Mouse (Mus musculus) CH12.LX (cell line): ENCODE results near the gene Psmd12. TPM values are rescaled to one million over a fixed set of nuclear protein-coding genes. Genes with fewer than 3 reads are reported as not detected.
A peak's percentile ranks its signal among the peaks of the same experiment; 100 is the strongest.

ENCODE experiments used
- DNase-seq: peaks from one replicate; pipeline ENCODE4 v3.0.0-alpha.2; 2013; ENCODE audit errors: extremely low read depth
- H3K27ac ChIP-seq: 2 replicates; pipeline ENCODE4 v1.5.1; 2012; ENCODE audit warnings: low read depth, mild to moderate bottlenecking, control low read depth, moderate library complexity; ENCODE audit not compliant: insufficient read depth
- H3K27me3 ChIP-seq: replicated peaks from 2 replicates; pipeline ENCODE3; 2012; ENCODE audit warnings: inconsistent platforms
- H3K36me3 ChIP-seq, 2 experiments: replicated peaks in 1 of 2; 2 replicates each; pipeline versions ENCODE3 to v1.6.1; 2012; ENCODE audit warnings: inconsistent platforms in 1 of 2, low read length in 1 of 2, mild to moderate bottlenecking in 1 of 2, mixed read lengths in 1 of 2, moderate library complexity in 1 of 2; ENCODE audit not compliant: control insufficient read depth in 1 of 2, insufficient read depth in 1 of 2
- H3K4me1 ChIP-seq, 2 experiments: 2 replicates each; pipeline ENCODE4 v1.6.1; 2012; ENCODE audit warnings: inconsistent platforms in 1 of 2, moderate library complexity in 1 of 2; ENCODE audit not compliant: insufficient read depth in 2 of 2, control insufficient read depth in 1 of 2
- H3K4me2 ChIP-seq: 2 replicates; pipeline ENCODE4 v1.6.1; 2012; ENCODE audit warnings: low read depth, mild to moderate bottlenecking, control low read depth; ENCODE audit not compliant: poor library complexity, insufficient read depth, severe bottlenecking
- H3K4me3 ChIP-seq, 3 experiments: fragments of 150-350 bp in 1 of 3; sonication (generic) in 1 of 3; replicated peaks in 1 of 3; 2 replicates each; pipeline versions ENCODE3 to v1.5.1; 2011 to 2012; ENCODE audit warnings: low read depth in 2 of 3, low read length in 2 of 3, mild to moderate bottlenecking in 2 of 3, moderate library complexity in 2 of 3, control low read depth in 1 of 3, improper control_type of control experiment in 1 of 3, inconsistent platforms in 1 of 3, mixed read lengths in 1 of 3; ENCODE audit not compliant: poor library complexity in 1 of 3
- H3K79me2 ChIP-seq: replicated peaks from 2 replicates; pipeline ENCODE4 v1.6.1; 2012; ENCODE audit warnings: mild to moderate bottlenecking, moderate library complexity; ENCODE audit not compliant: control insufficient read depth, poor library complexity, insufficient read depth, severe bottlenecking; ENCODE audit errors: extremely low read depth
- H3K9ac ChIP-seq: 2 replicates; pipeline ENCODE4 v1.6.1; 2012; ENCODE audit warnings: low read depth, mild to moderate bottlenecking, control low read depth, moderate library complexity; ENCODE audit not compliant: insufficient read depth
- H3K9me3 ChIP-seq: replicated peaks from 2 replicates; pipeline ENCODE3; 2012; ENCODE audit warnings: low read length, inconsistent platforms, mixed read lengths
- BHLHE40 ChIP-seq: IDR thresholded peaks from 2 replicates; pipeline ENCODE4 v1.6.1; 2011; ENCODE audit warnings: mild to moderate bottlenecking, low read depth, low read length, improper control_type of control experiment
- CHD1 ChIP-seq: IDR thresholded peaks from 2 replicates; pipeline ENCODE4 v1.6.1; 2012; ENCODE audit warnings: low read depth, low read length, improper control_type of control experiment, inconsistent platforms
- CHD2 ChIP-seq: IDR thresholded peaks from 2 replicates; pipeline ENCODE4 v1.6.1; 2011; ENCODE audit warnings: low read length, improper control_type of control experiment
- CTCF ChIP-seq, 2 experiments: IDR thresholded peaks in 1 of 2; conservative IDR thresholded peaks in 1 of 2; 2 replicates each; pipeline ENCODE4 v1.5.1; 2011 to 2012; ENCODE audit warnings: low read depth in 2 of 2, low read length in 2 of 2, improper control_type of control experiment in 1 of 2, inconsistent platforms in 1 of 2, mild to moderate bottlenecking in 1 of 2, moderate library complexity in 1 of 2
- E2F4 ChIP-seq: IDR thresholded peaks from 2 replicates; pipeline ENCODE4 v1.6.1; 2011; ENCODE audit warnings: low read depth, low read length, improper control_type of control experiment; ENCODE audit not compliant: insufficient replicate concordance
- ELF1 ChIP-seq: IDR thresholded peaks from 2 replicates; pipeline ENCODE4 v1.6.1; 2014; ENCODE audit warnings: low read depth, mild to moderate bottlenecking, inconsistent platforms, low read length, improper control_type of control experiment
- EP300 ChIP-seq: IDR thresholded peaks from 2 replicates; pipeline ENCODE4 v1.6.1; 2011; ENCODE audit warnings: low read length, improper control_type of control experiment
- ETS1 ChIP-seq: conservative IDR thresholded peaks from 2 replicates; pipeline ENCODE4 v1.6.1; 2012; ENCODE audit warnings: low read depth, mild to moderate bottlenecking, inconsistent platforms, low read length, improper control_type of control experiment, moderate library complexity
- GABPA ChIP-seq: IDR thresholded peaks from 2 replicates; pipeline ENCODE4 v1.6.1; 2012; ENCODE audit warnings: low read depth, low read length, improper control_type of control experiment, inconsistent platforms; ENCODE audit not compliant: insufficient replicate concordance
- HCFC1 ChIP-seq: IDR thresholded peaks from 2 replicates; pipeline ENCODE4 v1.6.1; 2012; ENCODE audit warnings: low read depth, mild to moderate bottlenecking, inconsistent platforms, low read length, improper control_type of control experiment
- IRF4 ChIP-seq: IDR thresholded peaks from 2 replicates; pipeline ENCODE4 v1.6.1; 2014; ENCODE audit warnings: low read depth, mild to moderate bottlenecking, inconsistent platforms, low read length, improper control_type of control experiment
- JUN ChIP-seq: IDR thresholded peaks from 2 replicates; pipeline ENCODE4 v1.6.1; 2011; ENCODE audit warnings: low read depth, mild to moderate bottlenecking, low read length, improper control_type of control experiment, moderate library complexity; ENCODE audit not compliant: insufficient read depth
- JUND ChIP-seq: conservative IDR thresholded peaks from 2 replicates; pipeline ENCODE4 v1.6.1; 2011; ENCODE audit warnings: low read depth, low read length, improper control_type of control experiment
- KAT2A ChIP-seq: IDR thresholded peaks from 2 replicates; pipeline ENCODE4 v1.6.1; 2012; ENCODE audit warnings: low read length, improper control_type of control experiment, inconsistent platforms; ENCODE audit not compliant: insufficient replicate concordance
- MAFK ChIP-seq: IDR thresholded peaks from 2 replicates; pipeline ENCODE4 v1.6.1; 2011; ENCODE audit warnings: low read length, improper control_type of control experiment; ENCODE audit not compliant: insufficient replicate concordance
- MAX ChIP-seq: IDR thresholded peaks from 2 replicates; pipeline ENCODE4 v1.6.1; 2011; ENCODE audit warnings: low read length, improper control_type of control experiment
- MAZ ChIP-seq: IDR thresholded peaks from 2 replicates; pipeline ENCODE4 v1.6.1; 2012; ENCODE audit warnings: low read depth, mild to moderate bottlenecking, inconsistent platforms, low read length, improper control_type of control experiment, moderate library complexity
- MEF2A ChIP-seq: IDR thresholded peaks from 2 replicates; pipeline ENCODE4 v1.6.1; 2014; ENCODE audit warnings: low read depth, mild to moderate bottlenecking, inconsistent platforms, low read length, improper control_type of control experiment, borderline replicate concordance
- MXI1 ChIP-seq: IDR thresholded peaks from 2 replicates; pipeline ENCODE4 v1.6.1; 2011; ENCODE audit warnings: mild to moderate bottlenecking, low read depth, low read length, improper control_type of control experiment
- MYC ChIP-seq: IDR thresholded peaks from 2 replicates; pipeline ENCODE4 v1.6.1; 2011; ENCODE audit warnings: low read depth, mild to moderate bottlenecking, improper control_type of control experiment, low read length
- NELFE ChIP-seq: IDR thresholded peaks from 2 replicates; pipeline ENCODE4 v1.6.1; 2011; ENCODE audit warnings: low read depth, low read length, improper control_type of control experiment
- NRF1 ChIP-seq: IDR thresholded peaks from 2 replicates; pipeline ENCODE4 v1.6.1; 2014; ENCODE audit warnings: low read depth, mild to moderate bottlenecking, inconsistent platforms, low read length, improper control_type of control experiment, moderate library complexity
- PAX5 ChIP-seq: IDR thresholded peaks from 2 replicates; pipeline ENCODE4 v1.6.1; 2012; ENCODE audit warnings: low read length, inconsistent platforms, mixed read lengths
- POLR2A ChIP-seq: IDR thresholded peaks from 2 replicates; pipeline ENCODE4 v1.6.1; 2011; ENCODE audit warnings: low read depth, mild to moderate bottlenecking, improper control_type of control experiment, low read length
- POLR2AphosphoS2 ChIP-seq: IDR thresholded peaks from 2 replicates; pipeline ENCODE4 v1.6.1; 2011; ENCODE audit warnings: low read depth, low read length, improper control_type of control experiment
- RAD21 ChIP-seq: IDR thresholded peaks from 2 replicates; pipeline ENCODE4 v1.6.1; 2011; ENCODE audit warnings: low read depth, mild to moderate bottlenecking, low read length, improper control_type of control experiment, moderate library complexity
- RCOR1 ChIP-seq: conservative IDR thresholded peaks from 2 replicates; pipeline ENCODE4 v1.6.1; 2012; ENCODE audit warnings: low read depth, mild to moderate bottlenecking, inconsistent platforms, low read length, improper control_type of control experiment
- SIN3A ChIP-seq: IDR thresholded peaks from 2 replicates; pipeline ENCODE4 v1.6.1; 2012; ENCODE audit warnings: low read length, improper control_type of control experiment, inconsistent platforms
- SMC3 ChIP-seq: IDR thresholded peaks from 2 replicates; pipeline ENCODE4 v1.6.1; 2011; ENCODE audit warnings: low read depth, low read length, improper control_type of control experiment
- TBP ChIP-seq: conservative IDR thresholded peaks from 2 replicates; pipeline ENCODE4 v1.6.1; 2011; ENCODE audit warnings: low read depth, low read length, improper control_type of control experiment
- TCF12 ChIP-seq: IDR thresholded peaks from 2 replicates; pipeline ENCODE4 v1.6.1; 2014; ENCODE audit warnings: low read depth, mild to moderate bottlenecking, inconsistent platforms, low read length, improper control_type of control experiment
- UBTF ChIP-seq: IDR thresholded peaks from 2 replicates; pipeline ENCODE4 v1.6.1; 2012; ENCODE audit warnings: low read depth, mild to moderate bottlenecking, inconsistent platforms, low read length, improper control_type of control experiment, moderate library complexity
- USF1 ChIP-seq: IDR thresholded peaks from 2 replicates; pipeline ENCODE4 v1.6.1; 2014; ENCODE audit warnings: low read depth, mild to moderate bottlenecking, inconsistent platforms, low read length, improper control_type of control experiment
- USF2 ChIP-seq: conservative IDR thresholded peaks from 2 replicates; pipeline ENCODE4 v1.6.1; 2011; ENCODE audit warnings: low read depth, low read length, improper control_type of control experiment
- ZC3H11A ChIP-seq: IDR thresholded peaks from 2 replicates; pipeline ENCODE4 v1.6.1; 2012; ENCODE audit warnings: low read depth, mild to moderate bottlenecking, inconsistent platforms, low read length, improper control_type of control experiment
- ZKSCAN1 ChIP-seq: IDR thresholded peaks from 2 replicates; pipeline ENCODE4 v1.6.1; 2012; ENCODE audit warnings: low read depth, inconsistent platforms, low read length, improper control_type of control experiment, borderline replicate concordance
- ZMIZ1 ChIP-seq: IDR thresholded peaks from 2 replicates; pipeline ENCODE4 v1.6.1; 2012; ENCODE audit warnings: low read depth, mild to moderate bottlenecking, inconsistent platforms, low read length, improper control_type of control experiment
- ZNF384 ChIP-seq: IDR thresholded peaks from 2 replicates; pipeline ENCODE4 v1.6.1; 2012; ENCODE audit warnings: low read depth, low read length, improper control_type of control experiment, inconsistent platforms
- dilution Hi-C: fragments of 300-500 bp; cut with MboI; formaldehyde crosslinking; loops from 2 replicates; pipeline ENCODE4 v1.14.3; 2020; ENCODE audit warnings: low sequenced_read_pairs; ENCODE audit not compliant: extremely low pct_unique_long_range_greater_than_20kb, extremely low pct_ligation_motif_present
- in situ Hi-C: fragments of 300-500 bp; cut with MboI; formaldehyde crosslinking; loops from 3 replicates; pipeline ENCODE4 v1.14.3; 2019; ENCODE audit warnings: low sequenced_read_pairs, low pct_ligation_motif_present, low pct_unique_long_range_greater_than_20kb, mixed read lengths
- polyA plus RNA-seq: library from polyadenylated mRNA; unstranded; fragments of >175 nt; gene quantifications from 2 replicates; pipeline ENCODE4 v1.2.1, GENCODE M21; 2012; ENCODE audit warnings: low read depth; ENCODE audit not compliant: insufficient read length
- total RNA-seq, 2 experiments: library from RNA; depleted of rRNA; stranded (reverse); fragments of 300-350 nt in 1 of 2; fragments of >200 nt in 1 of 2; gene quantifications; 2 replicates each; pipeline ENCODE4 v1.2.3; 2012 to 2014

Gene Psmd12
- total RNA-seq (2012; rRNA removed) (108 and 144 TPM in 2 replicates), total RNA-seq (2014; rRNA removed) (151 and 172 TPM in 2 replicates), polyA plus RNA-seq (257 and 288 TPM in 2 replicates)

GRCm38 (mm10) chr11:107479053-107479861, at the start of gene Psmd12:
Psmd12 (plus strand) TSS chr11:107479484.
- H3K9ac ChIP-seq, result peak within 1 kb of the TSS; percentile 75
- dilution Hi-C loops, result no loop called here
- peaks cover 3 to 32% of the 10 kb centered on the region in 2 experiments; a peak in 3 of 4 replicates for H3K4me1 ChIP-seq
- in situ Hi-C loops, result no loop called here
- no peaks in the 10 kb centered on the region for H3K9me3 ChIP-seq
- peaks cover 49% of the 10 kb centered on the region for H3K79me2 ChIP-seq
- H3K27ac ChIP-seq, result peak within 1 kb of the TSS; percentile 54
- H3K36me3 ChIP-seq, result peaks cover 5 to 24% of the 10 kb centered on the region in 2 experiments
- peak within 1 kb of the TSS; percentile 93 for H3K4me2 ChIP-seq
- peak; percentile 98 for DNase-seq
- H3K4me3 ChIP-seq, result peak within 1 kb of the TSS; percentile 82 to 96 (median 84)
- TF ChIP-seq MAZ, result peak; percentile 80; the same call in 1 of the 2 replicates
- TF ChIP-seq ZMIZ1, result peak; percentile 97
- TF ChIP-seq TBP, result peak; percentile 68; the same call in 1 of the 2 replicates
- TF ChIP-seq BHLHE40, result no peak; the same call in 1 of the 2 replicates
- TF ChIP-seq ZC3H11A, result no peak
- no peak for TF ChIP-seq USF2
- peak in 1 of 2 experiments; percentile 17; a peak in 1 of 4 replicates for TF ChIP-seq CTCF (conservative IDR thresholded peaks at IDR 0.05 in 1 of 2, IDR thresholded peaks at IDR 0.05 in 1 of 2; ENCODE audit: low read depth in 2 of 2, low read length in 2 of 2)
- no peak for TF ChIP-seq MYC
- no peak for TF ChIP-seq JUND
- peak; percentile 97 for TF ChIP-seq POLR2A
- TF ChIP-seq NELFE, result peak; percentile 93
- TF ChIP-seq ETS1, result no peak
- TF ChIP-seq ZNF384, result peak; percentile 68; the same call in 1 of the 2 replicates
- TF ChIP-seq PAX5, result no peak
- TF ChIP-seq POLR2AphosphoS2, result peak; percentile 89; the same call in 1 of the 2 replicates
- TF ChIP-seq SMC3, result no peak
- peak; percentile 100 for TF ChIP-seq MAX
- TF ChIP-seq GABPA, result no peak; the same call in 1 of the 2 replicates
- no peak for TF ChIP-seq CHD2
- TF ChIP-seq RAD21, result no peak
- TF ChIP-seq KAT2A, result peak; percentile 89; the same call in 1 of the 2 replicates
- TF ChIP-seq E2F4, result no peak
- no peak; the same call in 1 of the 2 replicates for TF ChIP-seq RCOR1
- TF ChIP-seq CHD1, result no peak
- no peak for TF ChIP-seq ZKSCAN1
- peak; percentile 95 for TF ChIP-seq TCF12
- TF ChIP-seq MXI1, result peak; percentile 90
- peak; percentile 64 for TF ChIP-seq NRF1
- no peak for TF ChIP-seq JUN
- TF ChIP-seq HCFC1, result peak; percentile 94
- TF ChIP-seq MEF2A, result peak; percentile 67; the same call in 1 of the 2 replicates
- peak; percentile 32; the same call in 1 of the 2 replicates for TF ChIP-seq IRF4
- no peak for TF ChIP-seq USF1
- peak; percentile 91 for TF ChIP-seq ELF1
- no peak for TF ChIP-seq UBTF
- no peak for TF ChIP-seq EP300
- peak; percentile 74 for TF ChIP-seq SIN3A
- TF ChIP-seq MAFK, result 0 out of 2 replicates have a peak, but pooled peaks have one; percentile 40
- H3K27me3 ChIP-seq, result no peaks in the 10 kb centered on the region
